Mouse (Mus musculus): ENCODE measurements around the gene Pigc. TPM values are rescaled to one million over a fixed set of nuclear protein-coding genes. Genes with fewer than 3 reads are reported as not detected.

Pigc gene
- total RNA-seq, 1 experiment, result 6.4 TPM

DNA sequence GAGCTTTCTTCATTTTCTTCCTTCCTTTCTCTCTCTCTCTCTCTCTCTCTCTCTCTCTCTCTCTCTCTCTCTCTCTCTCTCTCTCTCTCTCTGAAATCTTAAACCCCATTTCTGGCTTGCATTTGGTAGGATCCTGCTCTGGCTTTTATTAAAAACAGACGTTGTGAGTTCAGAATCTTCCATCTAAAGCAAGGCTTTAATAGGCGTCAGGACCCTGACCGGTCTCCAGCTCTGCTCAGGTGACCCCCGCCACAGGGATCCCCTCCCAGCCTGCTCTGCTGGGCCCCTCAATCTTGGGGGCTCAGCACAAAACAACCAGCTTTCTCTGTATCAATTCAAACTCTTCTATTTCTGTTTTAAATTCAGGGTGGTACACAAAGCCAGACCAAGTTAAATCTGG, 39.2 kb downstream of the Pigc start:
- in situ Hi-C loops (cut with MboI; ENCODE audit: low sequenced_read_pairs in 2 of 2, unreplicated experiment in 2 of 2), result loop anchor here in 1 of 2 experiments (25.0 kb wide), 1 partner anchor 304 kb away; no protein-coding TSS in a partner anchor
- H3K9ac ChIP-seq (ENCODE audit: insufficient read depth, low read depth, low read length, poor library complexity, severe bottlenecking), result no peak overlapping the region

DNA sequence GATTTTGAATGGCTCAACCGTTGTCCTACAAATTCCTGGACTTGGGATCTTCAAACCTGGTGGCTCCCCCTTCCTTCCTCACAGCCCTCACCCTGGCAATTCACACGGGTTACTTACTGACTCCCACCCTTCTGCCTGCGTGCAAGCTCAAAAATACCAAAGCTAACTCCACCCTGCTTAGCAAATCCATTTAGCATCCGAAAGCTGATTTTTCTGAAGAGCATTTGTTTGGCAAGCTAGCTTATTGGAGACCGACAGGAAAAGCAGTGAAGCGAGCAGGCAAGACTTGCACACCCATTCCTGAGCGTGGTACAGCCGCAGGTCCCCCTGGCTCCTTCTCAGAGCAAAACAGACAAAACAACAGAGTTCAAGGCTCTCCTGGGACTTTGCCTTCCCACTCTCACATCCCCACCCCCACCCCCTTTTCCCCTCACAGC, 39.7 kb downstream of the Pigc start:
- in situ Hi-C loops (cut with MboI; ENCODE audit: low sequenced_read_pairs in 2 of 2, unreplicated experiment in 2 of 2), result loop anchor here in 1 of 2 experiments (25.0 kb wide), 1 partner anchor 304 kb away; no protein-coding TSS in a partner anchor
- H3K27ac ChIP-seq (ENCODE audit: insufficient read depth, low read depth, low read length, poor library complexity, severe bottlenecking), result no peak overlapping the region
- no peaks in the 10 kb centered on the region for H3K4me1 ChIP-seq (ENCODE audit: control insufficient read depth in 2 of 2, insufficient read depth in 2 of 2, low read length in 2 of 2, poor library complexity in 1 of 2)
- H3K4me3 ChIP-seq (ENCODE audit: insufficient read depth in 1 of 2, low read depth in 1 of 2, low read length in 2 of 2, poor library complexity in 1 of 2, severe bottlenecking in 1 of 2), result no peak overlapping the region
- H3K36me3 ChIP-seq (ENCODE audit: control insufficient read depth, insufficient read depth, low read length, poor library complexity, severe bottlenecking), result no peaks in the 10 kb centered on the region
- H3K9ac ChIP-seq (ENCODE audit: insufficient read depth, low read depth, low read length, poor library complexity, severe bottlenecking), result no peak overlapping the region
- no peaks in the 10 kb centered on the region for H3K9me3 ChIP-seq (ENCODE audit: control insufficient read depth, insufficient read depth, low read depth, low read length)
- DNase-seq (ENCODE audit: low read depth, low spot score), result no peak
- TF ChIP-seq ZC3H11A (IDR thresholded peaks at IDR 0.05; ENCODE audit: borderline replicate concordance, low read depth, low read length) (no peak), CHD2 (IDR thresholded peaks at IDR 0.05; ENCODE audit: low read depth, low read length) (no peak), MAFK (IDR thresholded peaks at IDR 0.05; ENCODE audit: insufficient read depth, low read depth, low read length) (no peak), ZNF384 (IDR thresholded peaks at IDR 0.05; ENCODE audit: low read depth, low read length) (no peak), HCFC1 (IDR thresholded peaks at IDR 0.05; ENCODE audit: borderline replicate concordance, insufficient read depth, low read length) (no peak)

More for the DNA sequence above, 39.2 kb downstream of the Pigc start:
- no peak for TF ChIP-seq MAFK (IDR thresholded peaks at IDR 0.05; ENCODE audit: insufficient read depth, low read depth, low read length)
- no peak for TF ChIP-seq ZC3H11A (IDR thresholded peaks at IDR 0.05; ENCODE audit: borderline replicate concordance, low read depth, low read length)
- TF ChIP-seq ZNF384 (IDR thresholded peaks at IDR 0.05; ENCODE audit: low read depth, low read length), result no peak
- no peak for TF ChIP-seq CHD2 (IDR thresholded peaks at IDR 0.05; ENCODE audit: low read depth, low read length)
- TF ChIP-seq HCFC1 (IDR thresholded peaks at IDR 0.05; ENCODE audit: borderline replicate concordance, insufficient read depth, low read length), result no peak
- Histone ChIP-seq H3K27ac (ENCODE audit: insufficient read depth, low read depth, low read length, poor library complexity, severe bottlenecking) (no peak overlapping the region), H3K4me3 (ENCODE audit: insufficient read depth in 1 of 2, low read depth in 1 of 2, low read length in 2 of 2, poor library complexity in 1 of 2, severe bottlenecking in 1 of 2) (no peak overlapping the region), H3K36me3 (ENCODE audit: control insufficient read depth, insufficient read depth, low read length, poor library complexity, severe bottlenecking) (no peaks in the 10 kb centered on the region), H3K4me1 (ENCODE audit: control insufficient read depth in 2 of 2, insufficient read depth in 2 of 2, low read length in 2 of 2, poor library complexity in 1 of 2) (no peaks in the 10 kb centered on the region), H3K9me3 (ENCODE audit: control insufficient read depth, insufficient read depth, low read depth, low read length) (no peaks in the 10 kb centered on the region)
- DNase-seq (ENCODE audit: low read depth, low spot score), result no peak

DNA sequence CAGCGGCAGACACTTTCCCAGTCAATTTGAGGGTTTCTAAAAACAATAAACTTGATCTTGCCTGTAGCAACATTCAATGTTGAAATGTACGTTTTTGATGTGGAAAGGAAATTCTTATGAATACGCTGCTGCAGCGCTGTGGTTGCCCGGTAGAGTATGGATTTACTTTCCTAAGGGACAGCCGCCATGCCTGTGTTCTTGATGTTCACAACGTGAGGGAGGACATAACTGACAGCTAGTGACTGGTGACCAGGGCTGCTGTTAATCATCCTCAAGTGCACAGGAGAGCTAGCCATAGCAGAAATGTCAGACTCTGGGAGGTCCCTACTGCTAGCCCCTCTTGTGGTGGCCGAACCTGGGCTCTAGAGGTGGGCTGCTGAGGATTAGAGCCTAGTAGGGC, 40.1 kb downstream of the Pigc start:
- Histone ChIP-seq H3K4me1 (ENCODE audit: control insufficient read depth in 2 of 2, insufficient read depth in 2 of 2, low read length in 2 of 2, poor library complexity in 1 of 2) (no peaks in the 10 kb centered on the region), H3K36me3 (ENCODE audit: control insufficient read depth, insufficient read depth, low read length, poor library complexity, severe bottlenecking) (no peaks in the 10 kb centered on the region), H3K9me3 (ENCODE audit: control insufficient read depth, insufficient read depth, low read depth, low read length) (no peaks in the 10 kb centered on the region), H3K9ac (ENCODE audit: insufficient read depth, low read depth, low read length, poor library complexity, severe bottlenecking) (no peak overlapping the region), H3K4me3 (ENCODE audit: insufficient read depth in 1 of 2, low read depth in 1 of 2, low read length in 2 of 2, poor library complexity in 1 of 2, severe bottlenecking in 1 of 2) (no peak overlapping the region), H3K27ac (ENCODE audit: insufficient read depth, low read depth, low read length, poor library complexity, severe bottlenecking) (no peak overlapping the region)
- in situ Hi-C loops (cut with MboI; ENCODE audit: low sequenced_read_pairs in 2 of 2, unreplicated experiment in 2 of 2), result loop anchor here in 1 of 2 experiments (25.0 kb wide), 1 partner anchor 303 kb away; no protein-coding TSS in a partner anchor
- DNase-seq (ENCODE audit: low read depth, low spot score), result no peak
- TF ChIP-seq ZC3H11A (IDR thresholded peaks at IDR 0.05; ENCODE audit: borderline replicate concordance, low read depth, low read length), result no peak
- no peak for TF ChIP-seq CHD2 (IDR thresholded peaks at IDR 0.05; ENCODE audit: low read depth, low read length)
- TF ChIP-seq ZNF384 (IDR thresholded peaks at IDR 0.05; ENCODE audit: low read depth, low read length), result no peak
- TF ChIP-seq HCFC1 (IDR thresholded peaks at IDR 0.05; ENCODE audit: borderline replicate concordance, insufficient read depth, low read length), result no peak
- TF ChIP-seq MAFK (IDR thresholded peaks at IDR 0.05; ENCODE audit: insufficient read depth, low read depth, low read length), result no peak

DNA sequence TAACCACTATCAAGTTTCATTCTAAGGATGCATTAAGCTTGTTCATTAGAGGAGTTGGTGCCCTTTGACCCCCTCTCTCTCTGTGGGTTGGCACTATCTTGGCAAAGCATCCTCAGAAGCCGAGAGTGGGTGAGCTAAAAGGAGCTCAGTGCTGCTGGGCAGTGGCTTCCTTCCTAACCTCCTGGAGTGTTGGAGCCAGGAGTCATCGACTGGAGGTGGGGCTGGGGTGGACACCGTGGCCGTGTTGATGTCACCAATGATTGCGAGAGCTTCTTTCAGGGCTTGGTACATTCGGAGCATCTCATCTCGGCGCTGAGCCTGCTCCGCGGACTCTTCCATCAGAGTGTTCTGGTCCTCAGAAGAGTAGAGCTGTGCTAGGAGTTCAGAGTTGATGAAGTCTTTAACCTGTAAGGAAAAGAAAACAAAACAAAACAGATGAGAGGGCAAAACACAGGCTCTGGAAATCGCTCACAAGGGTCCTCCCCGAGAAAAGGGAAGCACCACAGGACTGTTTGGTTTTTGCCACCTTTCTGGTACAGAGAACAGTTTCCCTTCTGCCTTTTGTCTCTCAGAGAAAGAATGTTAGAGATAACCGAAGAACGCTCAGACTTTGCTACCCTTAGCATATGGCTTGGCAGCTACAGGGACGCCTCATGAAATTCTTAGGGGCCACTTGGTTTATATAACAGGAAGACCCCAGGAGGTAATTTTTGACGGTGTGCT, 42.7 kb downstream of the Pigc start:
- DNase-seq (ENCODE audit: low read depth, low spot score), result no peak
- in situ Hi-C loops (cut with MboI; ENCODE audit: low sequenced_read_pairs in 2 of 2, unreplicated experiment in 2 of 2), result loop anchor here in 1 of 2 experiments (25.0 kb wide), 1 partner anchor 301 kb away; no protein-coding TSS in a partner anchor

More for the DNA sequence above, 42.7 kb downstream of the Pigc start:
- no peaks in the 10 kb centered on the region for H3K9me3 ChIP-seq (ENCODE audit: control insufficient read depth, insufficient read depth, low read depth, low read length)
- no peak overlapping the region for H3K4me3 ChIP-seq (ENCODE audit: insufficient read depth in 1 of 2, low read depth in 1 of 2, low read length in 2 of 2, poor library complexity in 1 of 2, severe bottlenecking in 1 of 2)
- TF ChIP-seq ZC3H11A (IDR thresholded peaks at IDR 0.05; ENCODE audit: borderline replicate concordance, low read depth, low read length) (no peak), MAFK (IDR thresholded peaks at IDR 0.05; ENCODE audit: insufficient read depth, low read depth, low read length) (no peak), CHD2 (IDR thresholded peaks at IDR 0.05; ENCODE audit: low read depth, low read length) (no peak), HCFC1 (IDR thresholded peaks at IDR 0.05; ENCODE audit: borderline replicate concordance, insufficient read depth, low read length) (no peak), ZNF384 (IDR thresholded peaks at IDR 0.05; ENCODE audit: low read depth, low read length) (no peak)
- H3K9ac ChIP-seq (ENCODE audit: insufficient read depth, low read depth, low read length, poor library complexity, severe bottlenecking), result no peak overlapping the region
- H3K27ac ChIP-seq (ENCODE audit: insufficient read depth, low read depth, low read length, poor library complexity, severe bottlenecking), result no peak overlapping the region
- H3K4me1 ChIP-seq (ENCODE audit: control insufficient read depth in 2 of 2, insufficient read depth in 2 of 2, low read length in 2 of 2, poor library complexity in 1 of 2), result no peaks in the 10 kb centered on the region
- H3K36me3 ChIP-seq (ENCODE audit: control insufficient read depth, insufficient read depth, low read length, poor library complexity, severe bottlenecking), result no peaks in the 10 kb centered on the region

Measured in ES-E14 (cell line).